Mouse (Mus musculus) right cerebral cortex, adult 2 months (tissue): ENCODE data around the gene C1ql2.

Experiments
- DNase-seq, 2 experiments: peaks; one replicate each; pipeline ENCODE4 v3.0.0; 2021 to 2022; ENCODE audit warnings: low spot score in 2 of 2

C1ql2 gene

DNA sequence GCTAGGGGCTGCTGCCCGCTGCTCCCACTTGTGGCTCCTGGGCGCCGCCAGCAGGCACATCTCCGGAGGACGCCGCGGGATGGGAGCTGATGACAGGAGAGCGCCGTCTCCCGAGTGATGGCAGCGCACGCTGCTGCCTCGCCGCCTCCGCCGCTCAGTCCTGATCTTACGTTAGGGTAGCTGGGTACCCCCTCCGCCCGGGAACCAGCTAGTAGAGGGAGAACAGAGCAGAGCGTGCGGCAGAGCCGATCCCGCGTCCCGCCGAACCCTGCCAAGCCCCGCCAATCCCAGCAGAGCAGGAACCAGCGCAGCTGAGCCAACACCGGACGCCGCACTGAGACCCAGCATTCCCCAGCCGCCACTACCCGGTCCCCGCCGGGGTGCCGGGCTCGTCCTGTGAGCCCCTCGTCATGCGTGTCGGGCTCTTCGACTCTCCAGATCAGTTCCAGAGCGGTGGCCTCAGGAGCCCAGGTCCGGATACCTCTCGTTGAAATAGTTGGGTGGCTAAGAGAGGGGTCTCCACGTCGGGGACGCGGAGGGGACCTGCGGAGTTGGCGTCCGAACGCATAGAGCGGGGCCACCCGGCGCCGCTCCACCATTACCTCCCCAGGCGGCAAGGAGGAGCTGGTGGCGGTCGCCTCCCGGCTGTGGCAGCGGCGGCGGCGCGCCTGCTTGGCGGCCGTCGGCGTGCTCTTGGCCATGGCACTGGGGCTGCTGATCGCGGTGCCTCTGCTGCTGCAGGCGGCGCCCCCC lies at the start of gene C1ql2:
TSS of gene C1ql2 (plus strand) at position 164 of the 753 bp plus-strand sequence.
- DNase-seq: peak; percentile 45 to 49

DNA sequence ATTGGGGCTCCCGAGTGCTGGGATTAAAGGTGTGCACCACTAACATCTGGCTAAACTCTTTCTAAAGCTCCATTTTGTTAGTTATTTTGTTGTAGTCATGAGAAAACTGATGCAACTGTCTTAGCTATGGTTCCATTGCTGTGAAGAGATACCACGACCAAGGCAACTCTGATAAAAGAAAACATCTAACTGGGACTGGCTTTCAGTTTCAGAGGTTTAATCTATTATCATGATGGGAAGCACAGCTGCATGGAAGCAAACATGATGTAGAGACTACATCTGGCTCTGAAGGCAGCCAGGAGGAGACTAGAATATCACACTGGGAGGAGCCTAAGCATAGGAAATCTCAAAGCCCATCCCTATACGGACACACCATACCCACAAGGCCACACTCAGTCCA lies 48.7 kb upstream of the C1ql2 start:
- DNase-seq: no peak

DNA sequence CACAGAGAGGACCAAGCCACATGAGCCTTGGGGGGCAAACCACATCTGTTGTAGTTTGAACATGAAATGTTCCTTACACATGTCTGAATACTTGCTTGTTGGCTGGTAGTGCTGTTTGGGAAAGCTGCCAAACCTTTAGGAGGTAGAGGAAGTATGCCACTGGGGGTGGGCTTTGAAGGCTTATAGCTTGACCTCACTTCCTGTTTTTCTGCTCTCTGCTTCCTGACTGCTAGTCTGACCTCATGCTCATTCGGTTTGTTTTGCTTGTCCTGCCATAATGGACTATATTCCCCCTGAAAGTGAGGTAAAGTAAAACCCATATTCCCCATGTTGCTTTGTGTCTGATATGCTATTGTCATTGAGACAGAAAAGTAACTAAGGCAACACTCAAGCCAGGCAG lies 46.6 kb upstream of the C1ql2 start:
- no peak for DNase-seq

DNA sequence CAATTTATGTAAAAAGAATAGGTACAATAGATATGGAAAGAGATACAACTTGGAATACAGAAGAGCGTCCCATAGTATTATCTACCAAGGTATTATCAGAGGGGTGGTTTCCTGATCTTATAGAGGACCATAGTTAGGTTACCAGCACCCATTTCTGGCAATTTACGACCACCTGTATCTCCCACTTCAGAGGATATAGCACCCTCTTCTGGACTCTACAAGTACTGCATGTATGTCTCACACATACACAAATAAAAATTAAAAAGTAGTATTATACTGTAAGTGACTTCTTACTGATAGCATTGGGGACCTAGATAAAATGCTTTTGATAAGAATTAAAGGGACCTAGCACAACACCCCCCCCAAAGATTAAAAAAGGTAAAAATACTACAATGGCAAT lies 43.4 kb upstream of the C1ql2 start:
- no peak for DNase-seq

DNA sequence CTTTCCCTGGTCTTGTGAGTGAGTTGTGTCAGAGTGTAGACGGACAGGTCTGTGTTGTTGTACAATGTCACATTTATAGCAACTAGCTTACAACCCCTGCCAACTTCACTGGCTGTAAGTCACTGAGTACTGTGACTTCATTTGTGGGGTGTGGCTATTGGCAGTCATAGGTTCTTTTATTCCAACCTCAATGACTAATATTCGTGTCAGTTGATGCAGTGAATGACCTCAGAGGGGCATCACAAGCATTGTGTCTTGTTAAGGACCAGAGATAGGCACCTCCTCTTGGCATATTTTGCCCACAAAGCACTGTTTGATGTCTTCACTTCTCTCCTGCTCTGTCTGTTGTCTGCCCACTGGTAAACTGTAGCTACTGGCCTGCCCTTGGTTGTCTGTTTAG lies 34.6 kb upstream of the C1ql2 start:
- DNase-seq: no peak

DNA sequence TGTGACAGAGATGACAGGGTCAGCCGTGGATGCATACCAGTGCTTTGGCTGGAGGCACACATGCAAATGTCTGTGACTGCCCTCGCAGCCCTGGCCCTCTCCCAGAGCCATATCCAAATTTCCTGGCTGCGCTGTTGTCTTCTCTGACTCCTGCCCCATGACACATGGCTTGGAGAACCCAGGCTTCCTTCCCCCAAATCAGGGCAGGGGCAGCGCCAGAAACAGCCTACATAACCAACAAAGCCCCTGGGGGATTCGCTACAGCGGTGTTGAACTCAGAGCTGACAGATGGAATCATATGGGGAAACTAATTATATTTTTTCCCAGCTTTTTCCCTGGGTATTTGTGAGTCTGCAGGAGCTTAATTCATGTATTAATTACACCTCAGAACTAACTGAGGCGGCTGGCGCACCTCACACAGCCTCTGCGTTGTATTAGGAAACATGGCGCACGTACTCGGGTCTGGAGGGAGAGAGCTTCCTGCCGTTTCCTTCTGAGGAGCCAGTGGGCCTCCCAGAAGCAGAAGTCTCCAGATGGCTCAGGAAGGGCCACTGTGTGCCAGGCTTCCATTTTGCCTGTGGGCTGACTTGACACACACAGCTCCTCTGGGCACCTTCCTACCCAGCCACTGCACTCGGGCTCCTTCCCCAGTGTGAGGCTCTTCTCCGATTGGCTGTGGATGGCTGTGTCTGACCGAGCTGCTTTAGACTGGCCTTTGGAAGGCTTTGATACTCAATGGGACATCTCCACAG lies 18.9 kb upstream of the C1ql2 start:
- no peak for DNase-seq

DNA sequence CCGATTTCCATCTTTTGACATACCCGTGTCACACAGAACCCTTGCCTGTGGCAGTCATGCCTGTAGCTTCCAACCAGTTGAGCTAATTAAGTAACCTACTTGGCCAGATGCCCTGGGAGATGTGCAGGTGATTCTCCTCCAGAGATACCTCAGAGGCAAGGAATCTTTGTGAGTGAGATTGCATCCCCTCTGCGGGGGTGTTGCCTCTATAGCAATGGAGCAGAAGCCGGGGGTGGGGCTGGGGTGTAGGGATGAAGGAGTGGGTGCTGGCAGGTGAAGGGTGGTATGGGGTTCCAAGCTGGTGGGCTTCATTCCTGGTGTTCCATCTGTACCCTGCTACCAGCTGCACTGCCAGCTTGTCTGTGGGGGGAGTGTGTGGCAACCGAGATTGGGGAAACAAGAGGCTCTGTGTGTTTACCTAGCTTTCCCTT lies 17.2 kb upstream of the C1ql2 start:
- DNase-seq: no peak

DNA sequence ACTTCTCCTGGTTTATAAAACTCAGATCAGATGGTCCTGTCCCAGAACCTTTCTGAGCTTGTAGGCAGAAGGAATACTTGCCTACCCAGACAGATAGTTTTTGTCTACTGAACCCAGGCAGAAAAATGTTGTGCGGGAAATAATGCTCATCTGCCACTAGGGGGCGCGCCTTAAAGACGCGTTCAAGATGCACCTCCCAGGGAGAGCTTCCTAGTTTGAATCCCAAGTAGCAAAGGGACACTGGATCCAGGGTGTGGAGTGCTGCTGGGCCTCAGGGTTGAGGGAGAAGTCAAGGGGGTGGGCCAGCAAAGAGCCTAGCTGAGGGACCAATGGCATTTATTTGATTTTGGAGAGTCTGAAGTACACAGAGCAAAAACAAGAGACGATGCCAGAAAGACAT lies 12.7 kb upstream of the C1ql2 start:
- peak; percentile 48 to 60 for DNase-seq

DNA sequence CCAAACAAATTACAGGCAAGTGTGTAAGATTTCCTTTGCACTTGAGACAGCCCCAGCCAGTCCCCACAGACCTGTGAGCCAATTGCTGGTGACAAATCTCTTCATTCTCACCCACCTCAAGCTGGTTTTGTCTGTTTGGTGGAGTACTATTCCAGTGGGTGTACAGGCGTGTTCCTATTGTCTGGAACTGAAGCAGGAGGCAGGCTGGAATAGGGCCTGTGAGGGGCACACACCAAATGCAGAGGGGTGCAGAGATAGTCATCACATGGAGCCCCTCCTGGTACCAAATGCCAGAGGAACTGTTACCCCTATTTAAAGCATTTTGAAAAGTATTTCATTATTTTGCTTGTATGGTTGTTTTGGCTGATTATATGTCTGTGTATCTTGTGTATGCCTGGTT lies 12.2 kb upstream of the C1ql2 start:
- DNase-seq: no peak

DNA sequence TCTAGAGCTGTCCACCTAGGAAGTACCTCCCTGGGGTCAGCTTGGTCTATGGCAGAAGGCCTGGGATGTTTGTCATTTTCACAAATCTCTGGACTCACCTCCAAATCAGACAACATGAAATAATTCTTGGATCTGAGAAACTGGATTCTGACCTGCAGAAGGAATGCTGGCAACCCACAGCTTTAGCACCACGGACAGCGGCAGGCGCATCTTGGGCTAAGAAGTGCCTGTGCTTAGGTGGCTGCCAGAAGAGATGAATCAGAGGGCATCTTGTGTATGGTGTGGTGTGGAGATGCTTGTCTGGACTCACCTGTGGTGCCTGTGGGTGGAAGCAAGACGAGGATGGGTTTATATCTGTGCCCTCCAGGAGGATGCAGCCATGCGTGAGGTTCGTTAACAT lies 8.5 kb upstream of the C1ql2 start:
- DNase-seq: no peak

DNA sequence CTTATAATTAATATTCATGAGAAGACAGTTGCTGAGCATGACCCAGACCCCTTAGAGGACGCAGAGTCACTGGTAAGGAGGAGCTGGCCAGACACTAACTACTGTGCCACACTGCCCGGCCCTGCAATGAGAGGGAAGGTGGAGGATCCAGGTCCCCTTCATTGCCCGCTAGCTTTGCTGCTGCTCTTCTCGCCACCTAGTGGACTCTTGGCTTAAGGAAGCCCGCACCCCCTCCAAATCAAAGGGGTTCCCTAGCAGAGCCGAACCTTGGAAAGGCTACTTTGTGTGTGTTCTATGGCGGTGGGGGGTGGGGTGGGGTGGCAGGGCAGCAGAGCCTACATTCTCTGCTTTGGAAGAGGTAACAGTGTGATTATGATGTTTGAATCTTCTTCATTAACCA lies 2.4 kb upstream of the C1ql2 start:
- peak in 1 of 2 experiments; percentile 14 for DNase-seq

DNA sequence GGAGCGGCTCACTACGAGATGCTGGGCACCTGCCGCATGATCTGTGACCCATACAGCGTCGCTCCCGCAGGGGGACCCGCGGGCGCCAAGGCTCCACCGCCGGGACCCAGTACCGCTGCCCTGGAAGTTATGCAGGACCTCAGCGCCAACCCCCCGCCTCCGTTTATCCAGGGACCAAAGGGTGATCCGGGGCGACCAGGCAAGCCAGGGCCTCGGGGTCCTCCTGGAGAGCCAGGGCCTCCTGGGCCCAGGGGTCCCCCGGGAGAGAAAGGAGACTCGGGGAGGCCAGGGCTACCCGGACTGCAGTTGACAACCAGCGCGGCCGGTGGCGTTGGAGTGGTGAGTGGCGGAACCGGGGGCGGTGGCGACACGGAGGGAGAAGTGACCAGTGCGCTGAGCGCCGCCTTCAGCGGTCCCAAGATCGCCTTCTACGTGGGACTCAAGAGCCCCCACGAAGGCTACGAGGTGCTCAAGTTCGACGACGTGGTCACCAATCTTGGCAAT lies 842 bp downstream of the C1ql2 start:
- DNase-seq: no peak

DNA sequence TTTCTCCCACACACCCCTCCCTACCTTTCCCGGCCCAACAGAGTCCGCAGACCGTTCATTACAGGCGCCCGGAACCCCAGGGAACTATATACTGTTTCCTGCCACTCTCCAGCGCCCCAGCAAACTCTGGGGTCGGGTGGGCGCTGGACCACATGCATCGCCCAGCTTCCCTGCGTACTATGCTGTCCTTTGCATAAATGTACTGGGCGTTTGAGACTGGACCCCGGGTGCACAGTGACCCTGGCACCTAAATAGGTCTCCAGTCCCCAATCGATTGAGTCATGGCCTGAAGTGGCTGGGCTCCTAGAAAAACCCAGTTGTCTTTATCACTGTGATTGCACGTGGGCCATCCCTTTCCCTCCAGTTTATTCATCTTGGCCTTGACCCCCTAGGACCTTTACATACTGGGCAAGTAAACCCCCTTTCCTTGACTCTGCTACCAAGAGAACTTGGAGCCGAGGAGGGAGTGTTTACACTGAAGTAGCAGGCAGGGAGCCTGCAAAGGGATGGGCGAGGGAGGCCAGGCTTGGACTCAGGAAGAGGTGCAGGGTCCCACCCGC lies 1.5 kb downstream of the C1ql2 start:
- no peak for DNase-seq

DNA sequence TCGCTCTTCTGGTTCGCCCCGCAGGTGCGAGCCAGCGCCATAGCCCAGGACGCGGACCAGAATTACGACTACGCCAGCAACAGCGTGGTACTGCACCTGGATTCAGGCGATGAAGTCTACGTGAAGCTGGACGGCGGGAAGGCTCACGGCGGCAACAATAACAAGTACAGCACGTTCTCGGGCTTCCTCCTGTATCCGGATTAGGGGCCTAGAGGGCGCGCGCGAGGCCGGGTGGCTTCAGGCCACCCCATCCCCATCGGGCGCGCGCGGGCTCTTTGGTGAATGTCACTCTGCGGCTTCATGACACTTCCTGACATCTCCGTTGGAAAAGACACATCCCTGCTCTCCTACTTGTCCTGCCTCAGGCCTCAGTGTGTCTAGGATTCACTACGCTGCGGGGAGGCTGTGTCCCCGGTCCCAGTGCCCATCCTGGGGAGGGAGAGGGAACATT lies 2.0 kb downstream of the C1ql2 start:
- DNase-seq: peak in 1 of 2 experiments; percentile 11

DNA sequence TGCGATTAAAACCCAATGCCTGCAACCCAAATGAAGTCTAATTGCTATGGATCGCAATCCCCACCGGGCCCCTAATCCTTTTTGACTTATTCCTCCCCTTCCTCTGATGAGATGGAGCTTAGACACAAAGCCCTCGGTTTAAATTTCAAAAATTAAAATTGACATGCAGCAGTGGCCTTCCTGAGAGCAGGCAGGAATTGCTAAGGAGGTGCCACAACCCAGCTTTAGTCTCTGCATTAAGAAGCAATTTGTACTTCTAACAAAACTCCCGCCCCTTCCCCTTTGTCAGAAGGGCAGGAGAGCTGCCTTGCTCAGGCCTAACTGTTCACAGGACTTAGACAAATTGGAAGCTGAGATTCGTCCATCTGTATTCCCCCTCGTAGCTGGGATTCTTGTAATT lies 4.6 kb downstream of the C1ql2 start:
- DNase-seq: no peak

DNA sequence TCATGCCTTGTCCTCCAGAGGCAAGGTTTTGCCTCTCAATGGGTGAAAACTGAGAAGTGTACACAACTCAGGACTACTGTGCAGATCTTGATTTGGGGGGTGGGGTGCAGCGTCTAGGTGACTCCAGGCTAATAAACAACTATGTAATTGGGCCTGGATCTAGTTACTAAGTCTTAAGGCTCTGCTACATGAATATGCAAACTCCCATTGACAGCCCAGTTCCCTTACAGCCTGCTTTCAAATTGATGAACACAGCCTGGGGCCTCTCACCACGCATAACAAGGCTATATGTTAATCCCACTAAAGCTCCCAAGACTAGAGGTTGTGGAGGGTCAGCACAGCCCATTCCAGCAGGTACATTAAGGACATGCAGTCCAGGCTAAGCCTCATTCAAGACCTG lies 14.0 kb downstream of the C1ql2 start:
- no peak for DNase-seq

DNA sequence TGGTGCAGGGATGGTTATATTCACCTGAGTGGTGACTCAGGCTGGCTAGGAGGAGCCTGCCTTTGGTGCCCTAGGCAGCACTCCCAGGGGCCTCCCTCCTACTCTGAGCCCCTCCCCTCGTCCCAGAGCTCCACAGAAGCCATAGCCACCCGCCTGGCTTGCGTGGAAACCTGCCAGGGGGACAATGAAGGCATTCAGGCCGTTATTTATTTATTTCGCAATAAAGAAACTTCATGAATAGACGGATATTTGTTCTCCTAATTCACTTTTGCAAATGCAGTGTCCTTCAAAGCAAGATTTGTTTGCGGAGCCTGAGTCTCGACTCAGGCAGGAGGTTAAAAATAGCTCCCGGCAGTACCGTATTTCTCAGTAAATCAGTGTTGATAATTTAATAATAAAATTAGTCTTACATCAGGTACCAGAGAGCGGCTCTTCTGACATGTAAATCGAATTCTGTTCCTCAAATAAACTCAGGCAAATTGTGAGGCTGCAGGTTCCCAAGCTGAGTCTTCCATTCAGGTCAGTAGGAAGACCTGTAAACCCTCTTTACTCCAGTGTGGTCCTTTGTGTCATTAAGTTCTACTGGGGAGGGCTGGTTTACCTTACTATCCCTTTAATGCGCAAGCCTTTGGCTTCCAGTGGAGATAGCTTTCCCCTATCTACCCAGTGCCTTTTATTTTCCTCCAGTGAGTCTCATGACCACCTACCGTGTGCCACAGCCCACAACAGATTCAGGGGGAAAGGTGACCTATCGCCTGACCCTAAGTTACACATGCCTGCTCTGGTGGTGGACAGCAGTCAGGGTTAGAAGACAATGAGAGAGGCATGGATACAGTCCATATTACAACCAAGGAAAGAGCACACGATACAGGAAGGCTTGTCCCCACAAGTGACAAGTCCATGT lies 17.2 kb downstream of the C1ql2 start:
- peak; percentile 12 to 35 for DNase-seq

DNA sequence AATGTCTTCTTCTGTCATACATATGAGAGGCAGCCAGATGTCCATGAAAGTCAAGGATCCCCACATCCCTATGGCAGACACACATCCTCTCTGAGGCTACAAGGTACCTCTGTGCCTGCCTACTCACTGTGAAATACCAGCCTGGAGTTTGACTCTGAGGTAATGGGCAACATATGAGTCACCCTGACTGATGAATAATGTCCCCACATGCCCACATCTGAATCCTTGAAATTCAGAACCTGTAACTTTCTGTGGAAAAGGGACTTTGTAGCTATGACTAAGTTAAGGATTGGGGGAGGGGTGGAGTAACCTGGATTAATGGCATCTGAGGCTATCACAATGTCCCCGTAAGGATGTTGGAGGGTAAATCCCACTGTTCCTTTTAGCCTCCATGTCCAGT lies 23.3 kb downstream of the C1ql2 start:
- DNase-seq: peak in 1 of 2 experiments; percentile 8

DNA sequence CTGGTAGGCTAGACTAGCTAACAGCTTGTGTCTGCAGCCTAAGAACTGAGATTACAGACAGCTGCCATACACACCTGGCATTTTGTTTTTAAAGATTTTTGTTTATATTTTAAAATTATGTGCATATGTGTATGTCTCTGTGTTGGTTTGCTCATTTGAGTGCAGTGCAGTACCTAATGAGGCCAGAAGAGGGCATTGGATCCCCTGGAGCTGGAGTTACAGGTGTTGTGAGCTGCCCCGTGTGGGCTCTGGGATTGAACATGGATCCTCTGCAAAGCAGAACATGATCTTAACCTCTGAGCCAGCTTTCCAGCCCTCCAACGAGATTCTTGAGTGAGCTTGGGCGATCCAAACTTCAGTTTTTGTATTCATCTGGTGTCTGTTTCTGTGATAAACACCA lies 27.8 kb downstream of the C1ql2 start:
- no peak for DNase-seq

DNA sequence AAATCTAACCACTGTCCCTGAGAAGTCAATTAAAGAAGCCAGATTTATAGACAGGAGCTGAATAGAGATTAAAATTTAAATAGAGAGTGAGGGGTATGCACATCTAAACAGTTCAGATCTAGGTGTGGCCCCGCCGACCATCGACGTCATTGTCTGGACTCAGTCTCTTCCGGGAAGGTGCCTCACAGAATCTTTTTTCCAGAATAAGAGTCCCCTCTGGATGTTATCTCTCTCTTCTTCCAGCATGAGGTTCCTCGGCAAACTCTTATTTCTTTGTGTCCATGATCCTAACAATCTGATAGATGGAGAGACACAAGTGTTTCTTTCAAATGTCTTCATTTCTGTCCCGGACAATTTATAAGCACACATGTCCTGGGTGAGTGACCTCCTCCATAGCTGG lies 33.7 kb downstream of the C1ql2 start:
- no peak for DNase-seq

DNA sequence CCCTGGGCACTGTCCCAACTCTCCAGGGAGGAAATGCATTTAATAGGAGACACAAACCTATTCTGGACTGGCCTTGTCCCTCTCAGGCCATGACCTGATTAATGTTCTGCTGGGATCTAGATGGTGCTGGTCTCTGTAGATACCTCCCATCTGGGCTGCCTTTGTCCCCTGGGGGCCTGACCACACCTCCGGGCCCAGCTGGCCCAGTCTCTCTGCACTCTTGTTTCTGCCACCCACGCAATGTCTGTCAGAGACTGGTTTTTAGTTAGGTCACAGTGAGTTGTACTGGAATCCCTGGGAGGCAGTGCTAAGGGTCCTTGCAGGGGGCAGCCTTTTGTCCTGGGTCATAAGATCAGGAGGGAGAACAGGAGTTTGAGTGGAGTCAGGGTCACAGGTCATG lies 34.5 kb downstream of the C1ql2 start:
- DNase-seq: no peak
